Mouse (Mus musculus) kidney, adult 2 months (tissue): ENCODE data around the gene Gss. TPM values are rescaled to one million over a fixed set of nuclear protein-coding genes. Genes with fewer than 3 reads are reported as not detected.

Source experiments
- DNase-seq: peaks from one replicate; pipeline ENCODE4 v3.0.0; 2021
- H3K27ac ChIP-seq: fragments of 200-500 bp; 2 replicates; pipeline ENCODE4 v1.5.1; 2012; ENCODE audit warnings: low read depth, low read length, control low read depth, inconsistent platforms; ENCODE audit not compliant: insufficient read depth
- H3K27me3 ChIP-seq: fragments of 200-500 bp; replicated peaks from 2 replicates; pipeline ENCODE4 v1.6.1; 2012; ENCODE audit warnings: mild to moderate bottlenecking, moderate library complexity, low read length, inconsistent platforms; ENCODE audit not compliant: control insufficient read depth, insufficient read depth
- H3K36me3 ChIP-seq: fragments of 200-500 bp; 2 replicates; pipeline ENCODE4 v1.6.1; 2012; ENCODE audit warnings: mild to moderate bottlenecking, moderate library complexity, low read length, inconsistent platforms; ENCODE audit not compliant: control insufficient read depth, insufficient read depth
- H3K4me1 ChIP-seq: fragments of 200-500 bp; 2 replicates; pipeline ENCODE4 v1.6.1; 2011; ENCODE audit warnings: low read length; ENCODE audit not compliant: control insufficient read depth, insufficient read depth
- H3K4me3 ChIP-seq: fragments of 200-500 bp; 2 replicates; pipeline ENCODE4 v1.5.1; 2011; ENCODE audit warnings: mild to moderate bottlenecking, low read depth, low read length, control low read depth; ENCODE audit not compliant: insufficient read depth
- CTCF ChIP-seq: fragments of 200-500 bp; conservative IDR thresholded peaks from 2 replicates; pipeline ENCODE4 v1.5.1; 2011; ENCODE audit warnings: low read depth, mild to moderate bottlenecking, control low read depth, low read length, moderate library complexity, mixed read lengths; ENCODE audit not compliant: insufficient read depth, insufficient read length
- POLR2A ChIP-seq: fragments of 200-500 bp; IDR thresholded peaks from one replicate; pipeline ENCODE4 v1.6.1; 2011; ENCODE audit warnings: low read depth, low read length, control low read depth
- WGBS: fragments of 180-500 bp; shearing (Covaris S2); methylation state at CpG from one replicate; pipeline ENCODE4 v1.1.7; 2018; 5-methylcytosine and 5-hydroxymethylcytosine counted together
- polyA plus RNA-seq: library from polyadenylated mRNA; depleted of rRNA; stranded (reverse); fragments of >200 nt; gene quantifications from 2 replicates; pipeline ENCODE4 v1.2.3, GENCODE M21; 2012

Gss gene
- polyA plus RNA-seq, 1 experiment = 248 TPM

DNA sequence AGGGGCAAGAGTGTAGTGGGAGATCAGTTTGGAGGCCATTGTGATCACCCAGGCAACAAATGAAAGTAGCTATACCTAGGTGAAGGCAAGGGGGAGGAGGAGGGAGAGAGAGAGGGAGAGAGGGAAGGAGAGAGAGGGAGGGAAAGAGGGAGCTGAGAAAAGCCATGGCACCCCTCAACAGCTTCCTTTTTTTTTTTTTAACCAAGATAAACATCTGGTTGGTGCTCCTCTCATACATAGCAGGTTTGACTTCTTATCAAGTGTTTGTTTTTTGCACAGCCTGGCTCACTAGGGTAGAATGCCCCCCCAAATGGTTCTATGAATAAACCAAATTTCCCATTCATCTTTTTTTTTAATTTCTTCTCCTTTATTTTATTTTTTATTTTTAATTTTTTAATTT is 56.3 kb downstream of the Gss start:
- Histone ChIP-seq H3K36me3 (no peaks in the 10 kb centered on the region), H3K4me1 (peaks cover 7% of the 10 kb centered on the region), H3K27ac (no peak overlapping the region), H3K4me3 (no peak overlapping the region), H3K27me3 (no peaks in the 10 kb centered on the region)
- no peak for DNase-seq
- TF ChIP-seq POLR2A (no peak), CTCF (no peak)

DNA sequence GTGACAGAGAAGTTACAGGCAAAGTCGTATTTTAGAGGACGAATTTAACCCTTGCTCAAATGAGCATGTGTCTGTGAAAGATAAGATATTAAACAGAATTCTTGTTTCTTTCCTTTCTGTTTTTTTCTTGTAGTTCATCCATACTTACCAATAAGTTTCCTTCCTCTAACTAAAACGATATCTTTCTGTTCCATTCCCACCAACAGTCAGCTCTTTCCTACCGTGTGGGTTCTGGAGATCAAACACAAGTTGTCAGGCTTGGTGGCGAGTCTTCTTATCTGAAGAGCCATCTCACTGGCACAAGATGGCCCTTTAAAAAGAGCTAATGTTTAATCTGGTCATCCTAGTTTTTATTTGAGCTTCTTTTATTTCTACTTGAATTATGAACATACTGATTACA is 65.2 kb downstream of the Gss start:
- H3K4me1 ChIP-seq = no peaks in the 10 kb centered on the region
- no peak overlapping the region for H3K4me3 ChIP-seq
- H3K27me3 ChIP-seq = no peaks in the 10 kb centered on the region
- TF ChIP-seq POLR2A = no peak
- no peak for TF ChIP-seq CTCF
- DNase-seq = no peak
- 66% methylated on average over 5 of the region's 5 CpGs for WGBS
- peaks cover 2% of the 10 kb centered on the region for H3K36me3 ChIP-seq
- H3K27ac ChIP-seq = no peak overlapping the region

DNA sequence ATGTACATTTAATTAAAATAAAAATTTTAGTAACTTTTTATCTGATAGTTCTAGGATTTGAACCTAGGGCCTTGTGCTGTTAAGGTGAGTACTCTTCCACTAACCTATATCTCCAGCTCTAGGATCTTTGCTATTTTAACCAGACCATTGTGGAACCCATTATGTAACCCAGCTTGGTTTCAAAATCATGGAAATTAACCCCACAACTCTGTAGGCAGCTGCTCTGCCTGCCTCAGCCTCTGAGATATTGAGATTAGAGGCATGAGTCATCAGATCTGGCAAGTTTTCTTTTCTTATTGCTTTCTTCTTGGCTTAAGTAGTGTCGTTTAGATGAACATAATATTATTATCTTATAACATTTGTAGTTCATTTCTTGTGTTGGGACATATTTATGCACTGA is 68.2 kb downstream of the Gss start:
- Histone ChIP-seq H3K27ac (no peak overlapping the region), H3K4me1 (no peaks in the 10 kb centered on the region; the same call in 1 of the 2 replicates), H3K4me3 (no peak overlapping the region), H3K36me3 (peaks cover 4% of the 10 kb centered on the region), H3K27me3 (no peaks in the 10 kb centered on the region)
- WGBS = 70% methylated on average over 1 of the region's 1 CpGs
- DNase-seq = no peak
- no peak for TF ChIP-seq POLR2A
- TF ChIP-seq CTCF = no peak

DNA sequence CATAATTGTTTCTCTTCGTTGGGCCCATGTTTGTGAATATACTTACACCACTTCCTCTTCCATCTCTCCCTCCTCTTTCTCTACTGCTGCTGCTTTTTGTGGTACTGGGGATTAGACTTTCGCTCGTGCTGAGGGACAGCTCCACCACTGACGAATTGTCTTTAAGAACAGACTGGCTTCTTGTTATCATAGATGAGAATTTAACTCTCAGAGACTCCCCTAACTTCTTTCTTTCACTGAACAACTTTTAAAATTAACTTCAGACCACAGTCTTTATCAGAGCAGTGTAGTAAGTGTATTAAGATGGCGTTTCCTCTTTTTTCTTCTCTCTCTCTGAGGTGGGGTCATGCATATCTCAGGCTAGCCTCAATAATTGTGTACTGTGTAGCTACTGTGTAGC is 68.9 kb downstream of the Gss start:
- no peak overlapping the region for H3K4me3 ChIP-seq
- H3K27ac ChIP-seq = no peak overlapping the region
- DNase-seq = no peak
- peaks cover 4% of the 10 kb centered on the region for H3K36me3 ChIP-seq
- no peaks in the 10 kb centered on the region for H3K27me3 ChIP-seq
- TF ChIP-seq CTCF = no peak
- no peak for TF ChIP-seq POLR2A
- H3K4me1 ChIP-seq = peaks cover 4% of the 10 kb centered on the region; the same call in 1 of the 2 replicates
- 76% methylated on average over 5 of the region's 5 CpGs for WGBS

DNA sequence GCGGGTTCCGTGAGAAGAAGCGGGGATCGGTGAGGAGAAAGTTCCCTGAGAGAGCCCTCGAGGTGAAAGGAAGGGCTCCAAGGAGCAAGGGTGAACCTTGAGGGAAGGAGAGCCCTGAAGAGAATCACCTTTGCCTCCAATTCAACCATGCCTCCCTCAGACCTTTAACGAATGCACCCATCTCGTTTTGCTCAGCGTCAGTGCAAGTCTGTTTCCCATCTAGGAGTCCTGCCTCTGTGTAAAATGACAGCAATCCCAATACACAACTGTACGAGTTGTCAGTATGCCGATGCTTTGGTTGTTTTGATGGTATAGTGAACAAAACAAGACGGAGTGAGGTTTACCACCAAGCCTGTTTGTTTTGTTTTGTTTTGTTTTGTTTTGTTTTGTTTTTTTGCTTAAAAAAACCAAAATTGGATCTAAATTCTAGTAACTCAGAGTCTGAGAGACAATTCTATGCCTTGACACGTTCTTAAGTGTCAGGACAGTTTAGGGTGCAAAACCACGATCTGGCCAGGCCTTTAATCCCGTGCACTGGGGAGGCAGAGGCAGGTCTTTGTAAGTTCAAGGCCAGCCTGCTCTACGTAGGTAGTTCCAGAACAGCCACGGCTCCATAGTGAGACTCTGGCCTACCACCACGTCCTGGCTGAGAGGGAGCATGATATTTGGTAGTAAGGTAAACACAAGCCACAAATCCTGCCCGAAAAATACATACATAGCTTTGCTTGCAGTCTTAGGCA is 73.9 kb downstream of the Gss start:
- 21% methylated on average over 18 of the region's 18 CpGs for WGBS
- DNase-seq = peak; percentile 5
- TF ChIP-seq POLR2A (no peak), CTCF (no peak)

DNA sequence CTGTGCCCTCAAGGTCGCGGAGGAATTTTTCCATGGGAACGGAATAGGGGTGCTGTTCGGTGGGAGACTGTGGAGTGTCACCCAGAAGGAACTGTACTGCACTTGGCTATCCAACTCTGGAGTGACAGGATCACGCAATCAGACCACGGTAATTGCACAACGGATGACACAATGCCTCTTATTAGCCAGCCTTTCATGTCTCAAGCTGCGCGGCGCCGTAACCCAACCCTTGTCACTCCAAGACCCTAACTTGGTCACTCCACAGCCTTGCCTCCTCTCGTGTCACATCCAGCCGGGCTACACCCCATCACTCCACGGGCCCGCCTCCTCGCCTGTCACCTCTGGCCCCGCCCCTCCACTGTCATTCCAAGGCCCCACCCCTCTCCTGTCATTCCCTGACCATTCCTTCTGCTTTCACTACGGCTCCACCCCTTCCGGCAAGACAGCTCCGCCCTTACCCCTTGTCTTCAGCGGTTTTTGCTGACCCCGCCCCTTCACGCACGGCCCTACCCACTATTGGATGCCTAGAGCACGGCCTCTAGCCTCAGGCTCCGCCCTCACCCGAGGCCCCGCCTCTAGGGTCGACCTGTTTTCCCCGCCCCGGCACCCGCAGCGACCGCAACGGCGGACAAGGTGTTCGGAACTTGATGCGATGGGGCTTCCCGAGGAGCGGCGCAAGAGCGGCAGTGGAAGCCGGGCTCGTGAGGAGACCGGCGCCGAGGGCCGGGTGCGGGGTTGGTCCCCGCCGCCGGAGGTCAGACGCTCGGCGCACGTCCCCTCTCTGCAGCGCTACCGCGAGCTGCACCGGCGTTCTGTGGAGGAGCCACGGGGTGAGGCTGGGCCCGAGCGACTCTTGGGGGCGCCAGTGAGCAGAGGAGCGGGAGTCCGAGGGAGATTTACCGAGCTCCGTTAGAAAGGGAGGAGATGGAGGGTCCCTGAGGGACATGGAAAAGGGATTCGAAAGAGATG is 74.9 kb downstream of the Gss start, which contains the start of the genes Acss2 and Ggt7:
TSS of gene Acss2 (plus strand) at position 494 of the 969 bp plus-strand sequence.
TSS of gene Ggt7 (minus strand) at position 783 of the 969 bp plus-strand sequence.
- Histone ChIP-seq H3K36me3 (peaks cover 2% of the 10 kb centered on the region; the same call in 1 of the 2 replicates), H3K4me3 (peak within 1 kb of the TSS; percentile 63), H3K4me1 (peaks cover 4% of the 10 kb centered on the region; the same call in 1 of the 2 replicates), H3K27me3 (no peaks in the 10 kb centered on the region), H3K27ac (peak within 1 kb of the TSS; percentile 75)
- DNase-seq = peak; percentile 100
- 2% methylated on average over 70 of the region's 70 CpGs for WGBS
- TF ChIP-seq POLR2A (no peak), CTCF (peak; percentile 66)

More for the DNA sequence above, 73.9 kb downstream of the Gss start:
- Histone ChIP-seq H3K36me3 (peaks cover 2% of the 10 kb centered on the region; the same call in 1 of the 2 replicates), H3K27ac (peak overlapping the region; percentile 75), H3K27me3 (no peaks in the 10 kb centered on the region), H3K4me1 (peaks cover 4% of the 10 kb centered on the region; the same call in 1 of the 2 replicates), H3K4me3 (peak overlapping the region; percentile 63)
